23 mouse cellular contexts compared by ENCODE assay signal in the genomic region with DNA sequence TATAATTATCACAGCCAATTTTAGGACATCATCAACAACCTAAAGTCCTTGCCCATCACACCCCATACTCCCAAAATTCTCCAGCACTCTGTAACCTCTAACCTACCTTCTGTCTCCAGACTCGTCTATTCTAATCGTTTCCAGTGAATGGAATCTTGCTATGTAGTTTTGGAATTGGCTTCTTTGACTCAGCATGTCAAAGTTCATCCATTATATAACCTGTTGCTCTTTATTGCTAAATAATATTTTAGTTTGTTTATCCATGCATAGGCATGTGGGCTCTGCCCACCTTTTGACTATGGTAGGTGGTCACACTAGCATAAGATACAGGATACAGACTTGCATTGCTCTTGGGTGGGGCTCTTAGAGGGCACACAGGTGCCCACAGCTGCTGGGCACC.
"Had no signal": no experiment of that assay in that cellular context is flagged by ENCODE, and none has a peak within 500 bp of the region (broad histone marks: within the 10 kb centered on the region; RNA-seq: fewer than 3 reads in every experiment).

No protein-coding gene starts in this region.

- H3K9me3 ChIP-seq: heart, embryonic 13.5 days; heart, embryonic 15.5 days; hindbrain, embryonic 13.5 days; hindbrain, embryonic 15.5 days; kidney, embryonic 15.5 days; limb, embryonic 13.5 days; limb, embryonic 15.5 days; liver, embryonic 12.5 days had no signal

- H3K9ac ChIP-seq: heart, embryonic 13.5 days; heart, embryonic 15.5 days; hindbrain, embryonic 13.5 days; hindbrain, embryonic 15.5 days; kidney, embryonic 15.5 days; limb, embryonic 13.5 days; limb, embryonic 15.5 days; liver, embryonic 12.5 days; liver, embryonic 14.5 days had no signal

- H3K4me1 ChIP-seq: hindbrain, embryonic 15.5 days; kidney, embryonic 15.5 days; limb, embryonic 13.5 days; limb, embryonic 15.5 days; liver, embryonic 12.5 days had no signal

- H3K4me2 ChIP-seq: heart, embryonic 11.5 days; heart, embryonic 13.5 days; heart, embryonic 15.5 days; hindbrain, embryonic 13.5 days; hindbrain, embryonic 15.5 days; kidney, embryonic 15.5 days; limb, embryonic 13.5 days; limb, embryonic 15.5 days; liver, embryonic 12.5 days had no signal

- ATAC-seq: hindbrain, postnatal 0 days; intestine, embryonic 16.5 days; liver, embryonic 12.5 days had no signal

- H3K27ac ChIP-seq: heart, adult 2 months; heart, embryonic 13.5 days; heart, embryonic 15.5 days; hindbrain, embryonic 13.5 days; hindbrain, embryonic 15.5 days; hindbrain, postnatal 0 days; kidney, embryonic 15.5 days; kidney, postnatal 0 days; limb, embryonic 13.5 days; limb, embryonic 15.5 days; liver, embryonic 12.5 days; liver, embryonic 14.5 days had no signal

- H3K27me3 ChIP-seq: heart, embryonic 13.5 days; heart, embryonic 15.5 days; hindbrain, embryonic 13.5 days; hindbrain, embryonic 15.5 days; kidney, embryonic 15.5 days; limb, embryonic 13.5 days; limb, embryonic 15.5 days; liver, embryonic 12.5 days had no signal

- DNase-seq: gastrocnemius, postnatal 14 days; gastrocnemius, postnatal 36 days; heart, adult 11 months; heart, adult 2 months; heart, postnatal 14 days; heart, postnatal 36 days; kidney, postnatal 14 days; layer of hippocampus, adult 9-11 months; layer of hippocampus, postnatal 36 days; left cerebral cortex, postnatal 4 days had no signal

- H3K4me3 ChIP-seq: heart, adult 2 months; heart, embryonic 13.5 days; heart, embryonic 15.5 days; hindbrain, embryonic 13.5 days; hindbrain, embryonic 15.5 days; kidney, embryonic 15.5 days; limb, embryonic 13.5 days; limb, embryonic 15.5 days; liver, embryonic 12.5 days had no signal
